Mouse (Mus musculus): ENCODE measurements around the gene Sema3g.

DNA sequence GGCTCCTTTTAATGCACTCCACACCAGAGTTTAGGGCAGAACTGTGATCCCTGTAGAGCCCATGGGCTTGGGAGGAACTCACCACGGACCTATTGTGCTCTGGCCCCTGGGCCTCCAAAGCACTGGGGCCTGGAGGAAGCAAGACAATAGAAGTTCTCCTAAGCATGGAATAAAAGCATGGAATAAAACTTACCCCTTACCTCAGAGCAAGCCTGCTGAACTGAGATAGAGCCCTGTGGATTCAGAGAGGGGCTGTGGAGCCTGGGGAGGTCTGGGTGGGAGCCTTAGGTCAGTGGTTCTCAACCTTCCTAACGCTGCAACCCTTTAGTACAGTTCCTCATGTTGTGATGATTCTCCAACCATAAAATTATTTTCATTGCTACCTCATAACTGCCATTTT, 814 bp upstream of the Sema3g start, which contains the start of gene Nisch:
- TF ChIP-seq POLR2A (IDR thresholded peaks at IDR 0.05; ENCODE audit: borderline replicate concordance, insufficient read depth, low read length) (no peak), CTCF (IDR thresholded peaks at IDR 0.05; ENCODE audit: borderline replicate concordance, insufficient read depth, low read depth, low read length) (no peak)

Measured in cerebellum, adult 2 months (tissue).